ENCODE assay signal across 8 mouse cellular contexts in genomic region chr4:48047136-48047765, GRCm38 (mm10). TPM values are rescaled to one million over a fixed set of nuclear protein-coding genes. Genes with fewer than 3 reads are reported as not detected.
DNase-seq lines count a peak whose midpoint lies in the region; ATAC-seq and TF ChIP-seq lines count a peak whose summit lies in the region.
"Had no signal": no experiment of that assay in that cellular context is flagged by ENCODE, and none has a peak within 500 bp of the region (broad histone marks: within the 10 kb centered on the region; RNA-seq: fewer than 3 reads in every experiment).

No protein-coding gene starts in this region.

- 2% methylated on average over 32 of the region's 33 CpGs for WGBS in forebrain, postnatal 0 days
- WGBS in limb, embryonic 11.5 days = under 1% methylated on average over 33 of the region's 33 CpGs

- peak; percentile 18 to 37 for DNase-seq in spleen, postnatal 10 days (ENCODE audit: low spot score in 2 of 2)
- no peak for DNase-seq in spleen, adult 18-20 months
- no peak for DNase-seq in forebrain, postnatal 0 days
- DNase-seq in limb, embryonic 11.5 days (ENCODE audit: low spot score) = peak; percentile 68
- peak; percentile 58 to 61 for DNase-seq in natural killer cell, adult 2 months (ENCODE audit: low spot score in 2 of 2)
- DNase-seq in layer of hippocampus, postnatal 25 days (ENCODE audit: extremely low spot score in 1 of 2, low spot score in 1 of 2) = no peak

- H3K4me3 ChIP-seq in brown adipose tissue, adult 24 weeks (ENCODE audit: insufficient read depth, low read depth, low read length) = peak overlapping the region; percentile 51
- peak overlapping the region; percentile 70 for H3K4me3 ChIP-seq in forebrain, postnatal 0 days (ENCODE audit: low read depth, low read length)
- peak overlapping the region; percentile 61 for H3K4me3 ChIP-seq in limb, embryonic 11.5 days (ENCODE audit: low read depth, low read length)
- H3K4me3 ChIP-seq: erythroblast, embryonic 14.5 days had no signal

- peak overlapping the region; percentile 90 for H3K4me2 ChIP-seq in forebrain, postnatal 0 days (ENCODE audit: low read depth)
- H3K4me2 ChIP-seq in limb, embryonic 11.5 days (ENCODE audit: low read depth, severe bottlenecking) = peak overlapping the region; percentile 99

- H3K9me3 ChIP-seq in forebrain, postnatal 0 days (ENCODE audit: low read length) = no peaks in the 10 kb centered on the region
- H3K9me3 ChIP-seq in limb, embryonic 11.5 days (ENCODE audit: control insufficient read depth, low read length) = no peaks in the 10 kb centered on the region

- TF ChIP-seq CTCF in forebrain, postnatal 0 days (IDR thresholded peaks at IDR 0.05; ENCODE audit: low read depth) = no peak

- peak overlapping the region; percentile 79 for H3K9ac ChIP-seq in forebrain, postnatal 0 days
- H3K9ac ChIP-seq in limb, embryonic 11.5 days (ENCODE audit: low read length) = no peak overlapping the region; the same call in 1 of the 2 replicates

- H3K27ac ChIP-seq in brown adipose tissue, adult 24 weeks (replicated peaks; ENCODE audit: low read depth, low read length) = no peak overlapping the region
- peak overlapping the region; percentile 35 for H3K27ac ChIP-seq in forebrain, postnatal 0 days (ENCODE audit: low read depth, low read length)
- H3K27ac ChIP-seq in limb, embryonic 11.5 days (replicated peaks; ENCODE audit: low read depth, low read length) = no peak overlapping the region

- H3K4me1 ChIP-seq in brown adipose tissue, adult 24 weeks (ENCODE audit: control insufficient read depth, insufficient read depth, insufficient read length, low read length) = no peaks in the 10 kb centered on the region
- peaks cover 12% of the 10 kb centered on the region; the same call in 1 of the 2 replicates for H3K4me1 ChIP-seq in forebrain, postnatal 0 days (ENCODE audit: insufficient read depth)
- peaks cover 27% of the 10 kb centered on the region; the same call in 1 of the 2 replicates for H3K4me1 ChIP-seq in limb, embryonic 11.5 days (ENCODE audit: control insufficient read depth, insufficient read depth, low read length)

- no peak for ATAC-seq in forebrain, postnatal 0 days
- no peak for ATAC-seq in limb, embryonic 11.5 days (ENCODE audit: insufficient number of reproducible peaks, low FRiP score, low TSS enrichment, low read depth)

- H3K27me3 ChIP-seq in forebrain, postnatal 0 days (ENCODE audit: insufficient read depth, low read length) = peaks cover 19% of the 10 kb centered on the region
- peaks cover 64% of the 10 kb centered on the region for H3K27me3 ChIP-seq in limb, embryonic 11.5 days (ENCODE audit: control insufficient read depth, insufficient read depth, low read length)

- H3K36me3 ChIP-seq in forebrain, postnatal 0 days (ENCODE audit: insufficient read depth) = 0 out of 2 replicates have a peak, but pooled peaks cover 10% of the 10 kb centered on the region
- H3K36me3 ChIP-seq in limb, embryonic 11.5 days (ENCODE audit: control insufficient read depth, insufficient read depth, low read length) = no peaks in the 10 kb centered on the region

RNA-seq across cellular contexts. Expression of gene Nr4a3, which starts 2.3 kb away (rescaled TPM):
- polyA plus RNA-seq in brown adipose tissue, adult 24 weeks (2012; ENCODE audit: insufficient read depth, insufficient read length, missing spikeins) = 0.88 and 1.1 TPM in 2 replicates
- 13.5 and 14.9 TPM in 2 replicates for total RNA-seq in forebrain, postnatal 0 days (2014; rRNA removed)
- 9.1 and 12.4 TPM in 2 replicates for polyA plus RNA-seq in forebrain, postnatal 0 days (2015; fragmentation: Nextera tagmentation; extraction: Ambion mirVana)
- polyA plus RNA-seq in limb, embryonic 11.5 days (2014; fragmentation: Nextera tagmentation; extraction: Ambion mirVana) = 0.17 and 0.28 TPM in 2 replicates
- total RNA-seq in layer of hippocampus, postnatal 25 days (2021) = 10 to 100 TPM; 60.7 to 82.9 TPM
- polyA plus RNA-seq: erythroblast, embryonic 14.5 days had no signal

Comparison
In these comparisons a context has a peak if more than half of its experiments do, and no peak if none do; other contexts are left out.
1. DNase-seq: peak in spleen, postnatal 10 days (2 of 2), limb, embryonic 11.5 days (single experiment) and natural killer cell, adult 2 months (2 of 2); none in spleen, adult 18-20 months (0 of 2), forebrain, postnatal 0 days (single experiment) and layer of hippocampus, postnatal 25 days (0 of 2).
2. Peak in every context shown above with its lines, with median percentiles within 50 percentile points of each other: H3K4me3 ChIP-seq.